Mouse (Mus musculus) ovary, postnatal 36 days (tissue): ENCODE results near the gene Arhgef9.

Experiments used
- DNase-seq: peaks from one replicate; pipeline ENCODE4 v3.0.0; 2022; ENCODE audit warnings: low spot score, mixed read lengths

Gene Arhgef9

DNA sequence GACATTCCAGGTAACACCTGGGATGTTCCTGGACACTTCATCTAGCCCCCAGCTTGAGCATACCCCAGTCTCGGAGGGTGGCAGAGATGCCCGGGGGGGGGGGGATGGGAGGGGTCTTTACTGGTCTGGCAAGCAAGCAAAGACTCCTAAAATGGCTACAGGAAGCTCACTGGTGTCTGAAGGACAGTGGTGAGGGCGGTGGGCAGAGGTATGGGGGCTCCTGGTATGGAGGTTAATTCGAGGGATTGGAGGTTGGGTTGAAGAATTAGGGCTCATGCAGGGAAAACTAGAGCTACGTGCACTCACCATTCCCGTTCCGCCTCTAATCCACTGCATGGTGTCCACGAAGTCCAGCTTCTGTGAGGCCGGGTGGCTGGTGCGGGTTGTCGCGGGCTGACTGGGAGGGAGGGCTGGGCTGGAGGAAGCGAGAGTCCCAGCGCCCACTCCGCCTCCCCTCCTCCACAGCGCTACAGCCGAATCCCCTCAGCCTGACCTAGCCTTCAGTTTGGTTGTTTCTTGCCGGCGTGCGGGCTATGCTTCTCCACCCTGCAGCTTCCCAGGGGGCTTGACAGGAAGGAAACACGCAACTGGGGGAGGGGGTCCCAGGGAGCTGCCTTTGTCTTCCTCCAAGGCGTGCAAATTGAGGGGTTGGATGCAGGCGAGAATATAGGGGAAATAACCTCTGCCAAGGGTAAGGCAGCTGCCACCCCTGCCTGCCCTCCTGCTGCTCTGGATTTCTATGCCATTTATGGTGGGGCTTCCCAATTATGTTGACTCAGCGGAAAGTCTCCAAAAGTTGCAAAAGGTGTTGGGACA, at the start of gene Arhgef9:
Gene Arhgef9, minus strand, starts transcription at position 753 of the 816 bp plus-strand sequence.
- DNase-seq, result no peak

DNA sequence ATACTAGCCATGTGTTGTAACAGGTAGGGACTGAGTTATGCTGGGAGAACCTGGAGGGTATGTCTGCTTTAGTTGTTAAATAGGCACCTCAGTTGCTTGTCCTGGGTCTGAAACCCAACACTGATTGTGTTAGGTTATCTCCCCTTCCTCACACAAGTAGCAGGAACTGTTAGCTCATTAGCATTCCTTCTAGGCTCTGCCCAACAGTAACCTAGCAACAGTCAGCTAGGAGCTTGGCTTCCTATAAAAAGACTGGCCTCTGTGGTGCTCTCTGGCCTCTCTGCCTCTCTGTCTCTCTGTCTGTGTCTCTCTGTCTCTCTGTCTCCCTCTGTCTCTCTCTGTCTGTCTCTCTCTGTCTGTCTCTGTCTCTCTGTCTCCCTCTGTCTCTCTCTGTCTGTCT, 42.2 kb upstream of the Arhgef9 start:
- DNase-seq, result no peak

DNA sequence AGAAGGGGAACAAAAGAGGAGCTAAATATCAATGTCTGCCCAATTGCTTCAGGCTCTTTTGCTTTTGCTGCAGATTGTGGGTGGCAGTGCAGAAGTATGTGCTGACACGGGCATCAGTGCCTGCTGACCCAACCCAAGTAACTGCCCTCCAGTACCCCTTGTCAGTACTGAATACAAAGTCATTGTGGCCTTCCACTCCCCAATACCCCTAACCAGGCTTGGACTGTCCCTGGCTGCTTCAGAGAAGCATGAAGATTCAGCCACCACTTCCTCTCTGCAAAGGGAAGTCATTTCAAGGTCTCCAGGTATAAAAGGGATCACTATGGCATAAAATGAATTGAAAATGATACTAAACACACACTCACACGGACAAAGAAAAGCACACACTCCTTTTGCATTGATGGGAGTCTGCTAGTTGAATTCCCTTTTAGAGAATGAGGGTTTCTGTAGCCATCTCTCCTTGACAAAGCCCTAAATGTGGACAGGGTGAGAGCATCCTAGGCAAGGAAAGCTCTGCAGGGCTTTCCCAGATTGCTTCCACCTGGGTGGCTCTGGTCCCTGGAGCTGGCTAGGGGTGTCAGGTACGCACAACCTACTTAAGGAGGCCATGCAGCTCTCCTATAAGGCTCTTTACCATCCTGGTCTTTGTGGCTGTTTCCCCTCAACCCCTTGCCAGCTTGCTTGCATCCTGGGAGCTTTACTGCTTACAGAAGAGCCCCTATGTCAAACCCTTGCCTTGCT, 1.1 kb downstream of the Arhgef9 start:
- no peak for DNase-seq

DNA sequence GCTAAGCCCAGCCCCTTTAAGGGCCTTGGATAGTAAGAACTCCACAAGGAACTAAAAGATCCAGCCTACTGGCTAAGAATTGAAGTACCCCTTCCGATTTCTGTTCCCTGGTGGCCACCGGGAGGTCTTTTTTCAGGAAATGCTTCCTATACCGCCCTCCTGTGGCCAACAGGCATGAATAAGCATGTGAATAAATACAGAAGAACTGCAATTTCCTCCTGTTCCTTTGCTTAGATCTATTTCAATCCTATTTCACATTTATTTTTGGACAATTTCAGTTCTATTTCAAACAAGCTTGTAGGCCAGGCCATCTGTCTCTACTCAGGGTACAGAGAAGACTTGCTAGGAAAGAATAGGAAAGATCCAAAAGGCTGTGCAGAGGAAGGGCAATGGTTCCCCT, 20.7 kb downstream of the Arhgef9 start:
- peak; percentile 9 for DNase-seq

DNA sequence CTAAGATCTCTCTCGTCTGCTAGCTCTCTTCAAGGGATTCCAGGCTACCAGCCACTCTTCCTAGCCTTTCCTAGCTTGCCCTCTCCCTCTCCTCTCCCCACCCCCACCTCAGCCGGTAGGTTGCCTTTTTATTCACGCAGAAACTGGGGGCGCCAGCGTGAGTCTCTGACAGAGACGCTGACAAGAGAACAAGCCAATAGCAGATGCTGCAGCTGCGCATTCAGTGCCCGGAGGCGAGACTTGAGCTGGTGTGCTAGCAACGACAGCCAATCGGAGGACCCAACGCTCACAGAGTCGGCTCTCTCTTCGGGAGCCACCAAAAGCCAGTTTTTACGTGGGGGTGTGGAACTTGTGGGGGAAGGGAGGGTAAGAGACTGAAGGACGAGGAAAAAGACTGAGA, 30.3 kb downstream of the Arhgef9 start:
- peak; percentile 76 for DNase-seq

DNA sequence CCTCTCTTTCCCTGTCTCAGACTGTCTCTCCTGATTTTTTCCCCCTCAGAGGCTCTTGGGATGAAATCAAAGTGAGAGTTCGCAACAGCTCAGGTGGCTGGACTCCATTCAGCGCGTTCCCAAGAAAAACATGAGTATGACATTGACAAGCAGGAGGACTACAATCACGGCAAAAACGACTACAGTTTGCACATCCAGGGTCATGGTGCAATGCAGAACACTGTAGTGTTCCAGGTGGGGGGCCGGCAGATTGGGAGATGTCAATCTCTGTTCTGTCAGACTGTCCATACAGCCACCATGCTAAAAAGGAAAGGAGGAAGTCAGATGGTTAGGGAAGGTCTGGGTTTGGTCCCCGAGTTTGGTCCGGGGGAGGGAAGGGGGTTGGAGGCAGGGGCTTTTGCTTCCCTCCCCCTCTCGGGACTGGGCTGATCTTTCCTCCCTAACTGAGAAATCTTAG, 31.0 kb downstream of the Arhgef9 start:
- peak; percentile 4 for DNase-seq

DNA sequence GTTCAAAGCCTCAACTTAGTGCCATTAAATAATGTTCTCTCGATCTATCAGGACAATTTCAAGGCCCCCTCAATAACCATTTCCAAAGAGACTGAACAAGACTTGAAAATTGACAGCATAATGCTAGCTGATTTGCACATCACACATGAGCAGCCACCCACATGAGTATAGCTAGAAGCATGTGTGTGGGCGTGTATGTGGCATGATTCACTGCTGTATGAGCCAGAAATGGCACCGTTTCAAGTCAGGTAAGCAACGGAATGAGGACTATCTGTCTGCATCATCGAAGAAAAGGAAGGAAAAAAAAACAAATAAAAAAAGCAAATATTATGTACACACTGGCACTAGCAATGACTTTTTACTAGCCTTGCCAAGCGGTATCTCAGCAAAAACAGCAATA, 32.5 kb downstream of the Arhgef9 start:
- no peak for DNase-seq

DNA sequence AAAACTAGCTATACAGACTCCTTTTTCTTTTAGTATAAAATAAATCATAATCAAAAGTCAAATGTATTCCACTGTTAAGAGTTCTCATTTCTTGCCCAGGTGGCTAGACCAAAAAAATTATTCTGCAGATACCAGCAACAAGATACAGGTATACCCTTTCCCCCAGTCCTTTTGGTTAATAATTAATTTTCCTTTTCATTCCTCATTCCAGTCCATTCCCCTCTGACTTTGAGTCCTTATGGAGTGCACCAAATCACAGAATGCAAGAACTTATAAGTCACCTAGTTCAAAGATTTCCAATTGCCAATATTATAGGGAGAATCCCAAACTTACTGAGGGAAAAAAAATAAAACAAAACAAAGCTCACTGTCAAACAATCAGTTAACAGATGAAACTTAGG, 33.2 kb downstream of the Arhgef9 start:
- DNase-seq, result no peak

DNA sequence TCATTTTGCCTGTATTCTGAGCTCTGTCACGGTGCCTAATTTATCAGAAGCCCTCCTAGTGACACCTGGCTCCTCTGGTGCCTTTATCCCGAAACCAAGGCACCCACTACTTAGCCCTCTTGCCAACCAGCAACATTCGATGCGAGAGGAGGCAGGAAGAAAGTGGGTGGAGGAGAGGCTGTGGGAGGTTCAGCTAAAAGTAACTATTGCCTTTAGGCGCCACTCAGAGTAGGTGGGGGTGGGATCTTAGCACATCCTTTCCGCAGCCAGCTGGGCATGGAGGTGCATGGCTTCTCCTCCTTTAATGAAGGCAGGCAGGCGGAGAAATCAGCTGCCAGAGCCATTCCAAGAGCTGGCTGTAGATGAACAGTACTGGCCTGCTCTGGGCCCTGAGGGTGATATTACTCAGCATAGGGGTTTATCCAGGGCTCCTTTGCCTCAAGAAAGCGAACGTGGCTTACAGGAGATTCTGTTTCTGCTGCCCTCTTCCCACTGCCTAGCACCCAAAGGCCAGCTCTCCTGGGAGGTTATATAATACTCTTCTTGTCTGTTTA, 39.7 kb downstream of the Arhgef9 start:
- no peak for DNase-seq

DNA sequence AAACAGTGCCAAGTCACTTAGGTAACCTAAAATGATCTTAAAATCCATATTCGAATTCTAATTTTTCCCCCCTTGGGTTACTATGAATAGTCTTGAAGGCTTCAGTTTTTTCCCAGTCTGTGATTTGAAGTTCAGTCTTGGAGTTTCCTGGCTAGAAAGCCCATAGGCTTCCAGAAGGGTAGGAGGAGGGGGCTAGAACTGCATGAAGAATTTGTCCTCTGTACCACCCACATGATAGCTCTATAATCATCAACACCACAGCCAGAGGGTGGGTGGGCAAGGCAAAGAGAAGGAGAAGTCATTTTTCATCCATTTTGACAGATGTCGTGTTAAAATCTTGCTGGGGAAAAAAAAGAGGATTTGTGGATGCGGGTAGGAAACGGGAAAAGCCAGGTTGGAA, 58.0 kb downstream of the Arhgef9 start:
- DNase-seq, result no peak

DNA sequence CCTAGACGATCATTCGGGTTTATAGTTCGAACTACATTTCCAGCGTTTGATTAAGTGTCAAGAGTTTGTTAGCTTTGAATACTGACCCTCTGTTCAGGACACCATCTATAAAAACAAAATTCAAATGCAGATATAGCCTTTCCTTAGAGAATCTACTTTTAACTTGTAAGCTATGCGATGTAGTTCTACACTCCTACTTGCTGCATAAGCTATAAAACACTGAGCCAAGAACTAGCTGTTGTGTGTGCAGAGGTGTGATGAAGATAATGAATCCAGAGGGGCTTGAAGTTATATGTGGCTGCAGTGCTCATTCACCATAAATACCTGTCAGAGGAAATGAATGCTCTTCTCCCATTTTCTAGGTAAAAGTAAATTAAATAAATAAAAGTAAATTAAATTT, 63.2 kb downstream of the Arhgef9 start:
- DNase-seq, result no peak

DNA sequence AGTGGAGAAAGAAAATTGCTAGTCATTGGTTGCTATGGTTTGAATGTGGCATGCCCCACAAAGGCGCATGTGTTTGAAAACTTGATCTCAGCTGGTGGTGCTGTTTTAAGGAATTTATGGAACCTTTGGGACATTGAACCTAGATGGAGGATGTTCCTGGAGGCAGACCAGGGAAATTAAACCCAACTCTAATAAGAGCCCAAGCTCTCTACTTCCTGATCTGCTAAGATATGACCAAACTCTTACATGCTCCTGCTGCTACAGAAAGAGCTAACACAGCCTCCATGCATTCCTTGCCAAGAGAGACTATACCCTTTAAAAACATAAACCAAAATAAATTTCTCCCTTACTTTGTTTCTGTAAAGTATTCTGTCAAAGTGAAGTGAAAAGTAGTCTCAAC, 63.7 kb downstream of the Arhgef9 start:
- DNase-seq, result no peak

DNA sequence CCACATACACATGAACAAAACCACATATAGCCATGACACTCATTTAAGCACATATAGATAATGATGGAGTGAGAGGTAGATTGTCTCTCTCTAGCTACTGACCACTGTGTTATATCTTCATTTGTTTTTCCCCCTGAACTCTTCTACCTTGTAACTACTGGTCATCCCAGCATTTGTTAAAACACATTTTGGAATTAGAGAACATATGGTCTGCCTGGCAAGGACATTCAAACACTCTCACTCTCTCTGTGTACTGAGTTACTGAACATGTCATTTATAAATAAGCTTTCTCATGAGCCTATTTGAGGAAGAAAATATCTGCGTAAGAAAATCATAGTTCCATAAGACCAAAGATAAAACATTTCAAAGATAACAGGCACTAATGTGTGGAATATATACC, 64.9 kb downstream of the Arhgef9 start:
- no peak for DNase-seq

DNA sequence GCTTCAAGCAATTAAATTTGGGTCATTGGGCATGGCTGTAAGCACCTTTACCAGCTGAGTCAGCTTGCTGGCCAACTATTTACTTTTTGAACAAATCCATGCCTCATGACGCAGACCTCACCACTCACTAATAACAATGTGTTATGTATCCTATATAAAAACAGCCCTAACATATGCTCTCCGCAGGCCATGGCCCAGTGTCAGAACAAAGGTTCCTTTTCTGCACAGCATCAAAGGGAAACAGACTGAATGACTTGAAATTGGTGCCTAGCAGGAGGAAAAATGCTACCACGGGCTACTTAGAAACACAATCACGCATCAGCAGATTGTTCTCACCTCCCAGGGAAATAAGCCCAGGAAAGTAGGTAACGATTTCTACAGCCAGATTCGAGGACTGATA, 73.2 kb downstream of the Arhgef9 start:
- DNase-seq, result no peak

DNA sequence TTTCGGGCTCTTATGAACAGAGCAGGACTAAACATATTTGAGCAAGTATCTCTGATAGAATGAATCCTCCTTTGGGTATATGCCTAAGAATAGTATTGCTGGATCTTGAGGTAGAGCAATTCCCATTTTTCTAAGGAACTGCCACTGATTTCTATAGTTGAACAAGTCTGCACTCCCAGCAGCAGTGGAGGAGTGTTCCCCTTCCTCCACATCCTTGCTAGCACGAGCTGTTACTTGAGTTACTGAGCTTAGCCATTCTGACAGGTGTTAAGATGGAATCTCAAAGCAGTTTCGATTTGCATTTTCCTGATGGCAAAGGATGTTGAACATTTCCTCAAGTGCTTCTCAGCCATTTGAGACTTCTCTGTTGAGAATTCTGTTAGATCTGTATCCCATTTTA, 92.3 kb downstream of the Arhgef9 start:
- DNase-seq, result no peak

DNA sequence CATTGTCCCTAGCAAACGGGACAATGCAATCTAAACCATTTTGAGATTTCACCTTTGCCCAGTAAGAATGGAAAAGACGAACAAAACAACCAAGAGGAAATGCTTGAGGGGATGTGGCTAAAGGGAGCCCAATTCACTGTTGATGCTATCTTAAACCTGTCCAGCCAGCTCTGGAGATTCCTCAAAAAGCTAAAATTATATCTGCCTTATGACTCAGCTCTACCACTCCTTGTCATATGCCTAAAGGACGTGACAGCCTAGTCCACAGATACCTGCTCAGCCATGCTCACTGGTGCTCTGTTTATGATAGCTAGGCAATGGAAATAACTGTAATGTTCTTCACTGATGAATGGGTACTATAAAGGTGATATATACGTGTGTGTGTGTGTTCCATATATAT, 109.0 kb downstream of the Arhgef9 start:
- no peak for DNase-seq

DNA sequence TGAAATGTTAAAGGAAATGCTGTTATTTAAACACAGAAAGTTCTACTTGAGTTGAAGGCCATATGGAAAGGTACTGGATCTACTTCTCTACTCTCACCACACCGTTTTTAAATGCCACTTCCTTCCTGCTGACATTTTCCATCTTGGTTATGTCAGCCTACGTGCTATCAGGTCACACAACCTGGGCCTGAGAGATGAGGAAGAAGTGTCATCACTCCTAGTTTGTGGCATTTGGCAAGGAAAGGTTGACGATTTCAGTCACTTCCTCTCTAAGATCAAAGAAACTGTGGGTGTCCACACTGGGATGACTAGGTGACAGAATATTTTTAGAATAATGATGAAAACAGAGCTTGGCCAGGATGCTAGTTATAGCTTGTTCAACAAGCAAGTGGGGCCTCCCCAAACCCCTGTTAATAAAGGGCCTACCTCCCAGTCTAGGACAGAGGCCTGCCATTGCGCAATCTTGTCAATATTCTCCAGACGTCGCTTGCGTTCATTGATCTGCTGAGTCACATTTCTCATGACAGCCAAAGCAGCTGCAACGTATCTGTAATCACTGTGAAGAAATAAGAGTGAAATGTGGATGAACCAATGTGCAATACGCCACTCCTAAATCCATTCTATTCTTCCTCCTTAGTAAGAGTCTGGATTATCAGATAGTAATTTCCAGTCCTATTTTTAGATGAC, 119.5 kb downstream of the Arhgef9 start:
- no peak for DNase-seq

DNA sequence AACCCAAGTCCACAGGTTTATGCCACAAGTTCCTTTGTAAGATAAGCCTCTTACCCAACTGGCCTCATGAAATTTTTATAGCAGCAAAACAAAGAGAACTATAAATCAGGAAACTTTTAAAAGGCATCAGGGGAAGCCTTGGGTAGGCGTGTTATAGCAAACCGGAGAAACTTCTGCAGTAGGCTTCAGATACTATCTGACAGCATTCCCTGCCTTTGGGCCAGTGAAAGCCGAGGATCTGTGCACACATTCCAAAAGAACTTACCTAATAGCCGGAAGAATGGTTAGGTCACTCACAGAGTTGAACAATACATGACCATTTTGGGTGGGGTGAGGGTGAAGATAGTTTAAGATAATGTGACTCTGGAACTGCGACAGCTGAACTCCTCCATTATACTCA, 168.7 kb downstream of the Arhgef9 start:
- no peak for DNase-seq

DNA sequence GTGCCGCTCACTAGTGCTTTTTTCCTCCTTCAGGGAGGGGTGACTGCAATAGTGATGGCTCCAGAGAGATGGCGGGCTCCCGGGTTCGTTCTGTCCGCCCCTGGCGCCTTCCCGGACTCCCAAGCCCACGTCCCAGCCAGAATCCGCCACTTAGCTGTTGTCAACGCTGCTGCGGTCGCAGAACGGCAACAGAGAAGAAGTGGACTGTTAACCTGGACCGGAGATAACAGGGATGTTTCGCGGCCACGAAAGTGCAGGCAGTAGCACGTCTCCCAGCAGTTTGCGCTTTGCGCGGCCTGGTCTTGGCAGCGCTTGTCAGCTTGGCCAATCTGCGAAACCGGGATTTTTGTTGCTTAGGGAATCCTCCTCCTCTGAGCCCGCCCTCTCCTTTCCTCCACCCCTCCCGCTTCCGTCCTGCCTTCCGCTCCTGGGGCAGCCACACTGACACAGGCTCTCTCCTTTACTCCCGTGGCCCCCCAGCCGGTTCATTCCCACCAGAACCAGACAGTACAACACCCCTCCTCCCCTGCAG, 170.2 kb downstream of the Arhgef9 start, which contains the start of gene Spin4:
Gene Spin4, minus strand, starts transcription at position 322 of the 532 bp plus-strand sequence.
- DNase-seq, result peak; percentile 76

DNA sequence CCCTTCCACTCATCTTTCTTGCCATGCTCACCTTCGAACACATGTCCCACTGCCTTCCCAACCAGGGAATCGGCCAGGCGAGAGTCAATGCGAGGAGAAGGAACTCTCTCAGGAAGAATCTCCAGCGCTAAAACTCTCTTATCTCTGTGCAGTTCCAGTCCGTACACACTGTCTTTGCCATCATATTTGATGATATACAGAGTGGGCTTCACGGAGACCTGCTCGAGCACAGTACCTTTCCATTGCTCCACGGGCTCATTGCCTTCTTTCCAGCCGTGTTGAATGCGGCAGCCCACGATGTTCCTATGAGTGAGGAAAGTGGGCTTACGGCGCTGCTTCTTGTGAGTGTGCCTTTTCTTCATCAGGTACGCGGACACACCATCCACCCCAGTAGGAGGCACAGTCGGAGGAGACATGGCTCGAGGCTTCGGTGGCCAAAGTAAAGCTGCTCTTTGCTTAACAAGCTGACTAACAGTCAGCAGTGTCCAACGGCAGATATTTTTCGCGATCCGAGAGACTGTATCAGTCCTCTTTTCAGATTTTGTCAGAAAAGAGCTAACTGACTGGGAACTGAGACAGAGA, 170.8 kb downstream of the Arhgef9 start:
- DNase-seq, result peak; percentile 14

DNA sequence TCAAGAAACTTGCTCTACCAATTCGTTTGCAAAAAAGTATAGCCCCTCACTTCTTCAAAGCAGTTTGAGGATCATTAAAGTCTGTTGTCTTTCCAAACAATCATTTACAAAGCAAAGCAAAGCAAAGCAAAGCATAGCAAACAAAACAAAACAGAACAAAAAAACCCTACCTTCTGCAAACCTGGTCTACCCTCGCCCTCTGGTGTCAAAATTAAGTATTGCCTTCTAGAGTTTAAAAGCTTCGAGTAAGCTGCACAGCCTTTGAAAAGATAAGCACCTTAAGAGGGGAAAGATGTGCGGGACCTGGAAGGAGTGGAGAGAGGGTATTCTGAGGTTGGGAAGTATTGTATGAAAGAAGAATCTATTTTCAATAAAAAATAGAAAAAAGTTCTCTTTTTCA, 184.6 kb downstream of the Arhgef9 start:
- no peak for DNase-seq
